Mouse (Mus musculus): ENCODE measurements around the gene Itgal. TPM values are rescaled to one million over a fixed set of nuclear protein-coding genes. Genes with fewer than 3 reads are reported as not detected.

The Itgal gene
- polyA plus RNA-seq, 1 experiment, result 0.81 TPM

GRCm38 (mm10) chr7:127308431-127308830, 12.4 kb downstream of the Itgal start:
- Histone ChIP-seq H3K4me1 (ENCODE audit: control insufficient read depth, insufficient read depth, low read length) (no peaks in the 10 kb centered on the region), H3K27ac (ENCODE audit: insufficient read depth, low read length) (no peak overlapping the region), H3K36me3 (ENCODE audit: control insufficient read depth, insufficient read depth, low read length, poor library complexity, severe bottlenecking) (no peaks in the 10 kb centered on the region), H3K4me3 (ENCODE audit: low read depth, low read length) (no peak overlapping the region), H3K9me3 (replicated peaks; ENCODE audit: control insufficient read depth, insufficient read depth, low read length, poor library complexity, severe bottlenecking) (no peaks in the 10 kb centered on the region), H3K27me3 (ENCODE audit: control insufficient read depth, insufficient read depth, low read length, poor library complexity, severe bottlenecking) (no peaks in the 10 kb centered on the region), H3K9ac (ENCODE audit: low read depth, poor library complexity, severe bottlenecking) (no peak overlapping the region)
- TF ChIP-seq EP300 (IDR thresholded peaks at IDR 0.05; ENCODE audit: insufficient read depth, low read depth, low read length) (no peak), POLR2A (IDR thresholded peaks at IDR 0.05; ENCODE audit: insufficient read depth, low read length) (no peak), CTCF (IDR thresholded peaks at IDR 0.05; ENCODE audit: low read depth, low read length) (no peak)

DNA sequence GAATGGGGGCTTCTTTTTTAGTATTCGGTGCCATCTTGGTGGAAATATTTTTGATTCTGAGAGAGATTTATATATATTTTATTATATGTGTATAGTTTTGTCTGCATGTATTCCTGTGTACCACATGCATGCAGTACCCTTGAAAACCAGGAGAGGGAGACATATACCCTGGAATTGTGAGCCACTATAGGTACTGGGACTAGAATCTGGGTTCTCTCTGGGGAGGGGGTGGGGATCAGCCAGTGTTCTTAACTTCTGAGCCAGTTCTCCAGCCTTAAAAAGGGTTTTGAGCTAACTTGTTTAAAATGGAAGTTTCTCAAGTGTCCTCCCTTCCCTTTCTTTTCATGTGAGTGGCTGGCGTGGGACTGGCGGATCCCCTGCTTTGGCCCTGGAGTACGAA, 12.8 kb downstream of the Itgal start:
- TF ChIP-seq EP300 (IDR thresholded peaks at IDR 0.05; ENCODE audit: insufficient read depth, low read depth, low read length), result no peak
- no peak for TF ChIP-seq POLR2A (IDR thresholded peaks at IDR 0.05; ENCODE audit: insufficient read depth, low read length)
- no peak for TF ChIP-seq CTCF (IDR thresholded peaks at IDR 0.05; ENCODE audit: low read depth, low read length)
- H3K27ac ChIP-seq (ENCODE audit: insufficient read depth, low read length), result no peak overlapping the region
- H3K27me3 ChIP-seq (ENCODE audit: control insufficient read depth, insufficient read depth, low read length, poor library complexity, severe bottlenecking), result no peaks in the 10 kb centered on the region
- H3K4me1 ChIP-seq (ENCODE audit: control insufficient read depth, insufficient read depth, low read length), result no peaks in the 10 kb centered on the region
- H3K4me3 ChIP-seq (ENCODE audit: low read depth, low read length), result no peak overlapping the region
- no peaks in the 10 kb centered on the region for H3K36me3 ChIP-seq (ENCODE audit: control insufficient read depth, insufficient read depth, low read length, poor library complexity, severe bottlenecking)
- no peaks in the 10 kb centered on the region for H3K9me3 ChIP-seq (replicated peaks; ENCODE audit: control insufficient read depth, insufficient read depth, low read length, poor library complexity, severe bottlenecking)
- H3K9ac ChIP-seq (ENCODE audit: low read depth, poor library complexity, severe bottlenecking), result no peak overlapping the region

GRCm38 (mm10) chr7:127309951-127310350, 13.9 kb downstream of the Itgal start:
- H3K9ac ChIP-seq (ENCODE audit: low read depth, poor library complexity, severe bottlenecking), result 0 out of 2 replicates have a peak overlapping the region, but pooled peaks have one; percentile 14
- no peaks in the 10 kb centered on the region for H3K36me3 ChIP-seq (ENCODE audit: control insufficient read depth, insufficient read depth, low read length, poor library complexity, severe bottlenecking)
- TF ChIP-seq POLR2A (IDR thresholded peaks at IDR 0.05; ENCODE audit: insufficient read depth, low read length) (no peak), EP300 (IDR thresholded peaks at IDR 0.05; ENCODE audit: insufficient read depth, low read depth, low read length) (no peak), CTCF (IDR thresholded peaks at IDR 0.05; ENCODE audit: low read depth, low read length) (no peak)
- no peak overlapping the region for H3K4me3 ChIP-seq (ENCODE audit: low read depth, low read length)
- H3K27me3 ChIP-seq (ENCODE audit: control insufficient read depth, insufficient read depth, low read length, poor library complexity, severe bottlenecking), result no peaks in the 10 kb centered on the region
- H3K4me1 ChIP-seq (ENCODE audit: control insufficient read depth, insufficient read depth, low read length), result no peaks in the 10 kb centered on the region
- no peak overlapping the region for H3K27ac ChIP-seq (ENCODE audit: insufficient read depth, low read length)
- no peaks in the 10 kb centered on the region for H3K9me3 ChIP-seq (replicated peaks; ENCODE audit: control insufficient read depth, insufficient read depth, low read length, poor library complexity, severe bottlenecking)

DNA sequence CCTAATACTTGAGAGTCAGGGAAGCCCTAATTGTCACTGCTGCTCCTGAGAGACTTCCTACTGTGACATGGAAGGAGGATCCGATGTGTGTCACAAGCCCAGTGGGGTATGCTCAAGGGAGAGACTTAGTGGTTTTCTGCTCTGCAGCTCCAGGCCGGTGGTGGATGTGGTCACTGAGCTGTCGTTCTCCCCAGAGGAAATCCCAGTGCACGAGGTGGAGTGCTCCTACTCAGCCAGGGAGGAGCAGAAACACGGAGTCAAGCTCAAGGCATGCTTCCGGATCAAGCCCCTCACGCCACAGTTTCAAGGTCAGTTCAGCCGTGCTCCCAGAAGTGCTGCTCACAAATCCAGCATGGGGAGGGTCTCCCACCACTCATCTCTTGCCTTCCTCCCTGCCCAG, 17.9 kb downstream of the Itgal start:
- no peaks in the 10 kb centered on the region for H3K27me3 ChIP-seq (ENCODE audit: control insufficient read depth, insufficient read depth, low read length, poor library complexity, severe bottlenecking)
- no peak overlapping the region for H3K27ac ChIP-seq (ENCODE audit: insufficient read depth, low read length)
- no peak overlapping the region for H3K9ac ChIP-seq (ENCODE audit: low read depth, poor library complexity, severe bottlenecking)
- no peaks in the 10 kb centered on the region for H3K9me3 ChIP-seq (replicated peaks; ENCODE audit: control insufficient read depth, insufficient read depth, low read length, poor library complexity, severe bottlenecking)
- TF ChIP-seq POLR2A (IDR thresholded peaks at IDR 0.05; ENCODE audit: insufficient read depth, low read length) (no peak), EP300 (IDR thresholded peaks at IDR 0.05; ENCODE audit: insufficient read depth, low read depth, low read length) (no peak), CTCF (IDR thresholded peaks at IDR 0.05; ENCODE audit: low read depth, low read length) (no peak)
- H3K4me3 ChIP-seq (ENCODE audit: low read depth, low read length), result no peak overlapping the region
- no peaks in the 10 kb centered on the region for H3K4me1 ChIP-seq (ENCODE audit: control insufficient read depth, insufficient read depth, low read length)
- H3K36me3 ChIP-seq (ENCODE audit: control insufficient read depth, insufficient read depth, low read length, poor library complexity, severe bottlenecking), result no peaks in the 10 kb centered on the region

GRCm38 (mm10) chr7:127321106-127321505, 25.0 kb downstream of the Itgal start:
- H3K4me3 ChIP-seq (ENCODE audit: low read depth, low read length), result no peak overlapping the region
- TF ChIP-seq CTCF (IDR thresholded peaks at IDR 0.05; ENCODE audit: low read depth, low read length), result no peak
- TF ChIP-seq EP300 (IDR thresholded peaks at IDR 0.05; ENCODE audit: insufficient read depth, low read depth, low read length), result no peak

GRCm38 (mm10) chr7:127322085-127322484, 26.0 kb downstream of the Itgal start:
- H3K9me3 ChIP-seq (replicated peaks; ENCODE audit: control insufficient read depth, insufficient read depth, low read length, poor library complexity, severe bottlenecking), result no peaks in the 10 kb centered on the region
- no peak overlapping the region for H3K27ac ChIP-seq (ENCODE audit: insufficient read depth, low read length)
- no peak overlapping the region for H3K4me3 ChIP-seq (ENCODE audit: low read depth, low read length)
- no peaks in the 10 kb centered on the region for H3K4me1 ChIP-seq (ENCODE audit: control insufficient read depth, insufficient read depth, low read length)
- no peak overlapping the region for H3K9ac ChIP-seq (ENCODE audit: low read depth, poor library complexity, severe bottlenecking)
- TF ChIP-seq CTCF (IDR thresholded peaks at IDR 0.05; ENCODE audit: low read depth, low read length), result peak; percentile 2
- TF ChIP-seq EP300 (IDR thresholded peaks at IDR 0.05; ENCODE audit: insufficient read depth, low read depth, low read length), result no peak
- TF ChIP-seq POLR2A (IDR thresholded peaks at IDR 0.05; ENCODE audit: insufficient read depth, low read length), result no peak
- H3K36me3 ChIP-seq (ENCODE audit: control insufficient read depth, insufficient read depth, low read length, poor library complexity, severe bottlenecking), result no peaks in the 10 kb centered on the region
- H3K27me3 ChIP-seq (ENCODE audit: control insufficient read depth, insufficient read depth, low read length, poor library complexity, severe bottlenecking), result no peaks in the 10 kb centered on the region

More at GRCm38 (mm10) chr7:127321106-127321505, 25.0 kb downstream of the Itgal start:
- Histone ChIP-seq H3K9me3 (replicated peaks; ENCODE audit: control insufficient read depth, insufficient read depth, low read length, poor library complexity, severe bottlenecking) (no peaks in the 10 kb centered on the region), H3K27ac (ENCODE audit: insufficient read depth, low read length) (no peak overlapping the region), H3K36me3 (ENCODE audit: control insufficient read depth, insufficient read depth, low read length, poor library complexity, severe bottlenecking) (no peaks in the 10 kb centered on the region), H3K4me1 (ENCODE audit: control insufficient read depth, insufficient read depth, low read length) (no peaks in the 10 kb centered on the region), H3K27me3 (ENCODE audit: control insufficient read depth, insufficient read depth, low read length, poor library complexity, severe bottlenecking) (no peaks in the 10 kb centered on the region), H3K9ac (ENCODE audit: low read depth, poor library complexity, severe bottlenecking) (no peak overlapping the region)

All from ES-Bruce4 (cell line).